Mouse (Mus musculus) ES-Bruce4 (cell line): ENCODE results near the gene D630045J12Rik. TPM values are rescaled to one million over a fixed set of nuclear protein-coding genes. Genes with fewer than 3 reads are reported as not detected.

ENCODE experiments used
- H3K27ac ChIP-seq: 2 replicates; pipeline ENCODE4 v1.5.1; 2012; ENCODE audit warnings: low read length, inconsistent platforms; ENCODE audit not compliant: insufficient read depth
- H3K27me3 ChIP-seq: 2 replicates; pipeline ENCODE4 v1.6.1; 2012; ENCODE audit warnings: mild to moderate bottlenecking, low read length, inconsistent platforms; ENCODE audit not compliant: control insufficient read depth, poor library complexity, insufficient read depth, severe bottlenecking
- H3K36me3 ChIP-seq: 2 replicates; pipeline ENCODE4 v1.6.1; 2012; ENCODE audit warnings: inconsistent platforms, mild to moderate bottlenecking, low read length, moderate library complexity; ENCODE audit not compliant: control insufficient read depth, poor library complexity, insufficient read depth, severe bottlenecking
- H3K4me1 ChIP-seq: one replicate; pipeline ENCODE4 v1.8.1; 2011; ENCODE audit warnings: low read length; ENCODE audit not compliant: control insufficient read depth, insufficient read depth
- H3K4me3 ChIP-seq: 2 replicates; pipeline ENCODE4 v1.5.1; 2011; ENCODE audit warnings: low read depth, mild to moderate bottlenecking, low read length
- H3K9ac ChIP-seq: 2 replicates; pipeline ENCODE4 v1.6.1; 2012; ENCODE audit warnings: low read depth, mild to moderate bottlenecking, inconsistent platforms; ENCODE audit not compliant: poor library complexity, severe bottlenecking
- H3K9me3 ChIP-seq: replicated peaks from 2 replicates; pipeline ENCODE4 v1.6.1; 2012; ENCODE audit warnings: mild to moderate bottlenecking, low read length, inconsistent platforms; ENCODE audit not compliant: control insufficient read depth, poor library complexity, insufficient read depth, severe bottlenecking
- CTCF ChIP-seq: IDR thresholded peaks from one replicate; pipeline ENCODE4 v1.8.1; 2011; ENCODE audit warnings: low read depth, low read length
- EP300 ChIP-seq: IDR thresholded peaks from 2 replicates; pipeline ENCODE4 v1.6.1; 2011; ENCODE audit warnings: low read depth, low read length; ENCODE audit not compliant: insufficient read depth
- POLR2A ChIP-seq: IDR thresholded peaks from one replicate; pipeline ENCODE4 v1.8.1; 2011; ENCODE audit warnings: low read length; ENCODE audit not compliant: insufficient read depth
- polyA plus RNA-seq: library from polyadenylated mRNA; stranded (reverse); fragments of >200 nt; gene quantifications from 2 replicates; pipeline ENCODE4 v1.2.4, GENCODE M21; 2011; ENCODE audit warnings: low read depth; ENCODE audit not compliant: missing spikeins, insufficient read depth, insufficient read length

The D630045J12Rik gene
- polyA plus RNA-seq, 1 experiment = 8.3 TPM

DNA sequence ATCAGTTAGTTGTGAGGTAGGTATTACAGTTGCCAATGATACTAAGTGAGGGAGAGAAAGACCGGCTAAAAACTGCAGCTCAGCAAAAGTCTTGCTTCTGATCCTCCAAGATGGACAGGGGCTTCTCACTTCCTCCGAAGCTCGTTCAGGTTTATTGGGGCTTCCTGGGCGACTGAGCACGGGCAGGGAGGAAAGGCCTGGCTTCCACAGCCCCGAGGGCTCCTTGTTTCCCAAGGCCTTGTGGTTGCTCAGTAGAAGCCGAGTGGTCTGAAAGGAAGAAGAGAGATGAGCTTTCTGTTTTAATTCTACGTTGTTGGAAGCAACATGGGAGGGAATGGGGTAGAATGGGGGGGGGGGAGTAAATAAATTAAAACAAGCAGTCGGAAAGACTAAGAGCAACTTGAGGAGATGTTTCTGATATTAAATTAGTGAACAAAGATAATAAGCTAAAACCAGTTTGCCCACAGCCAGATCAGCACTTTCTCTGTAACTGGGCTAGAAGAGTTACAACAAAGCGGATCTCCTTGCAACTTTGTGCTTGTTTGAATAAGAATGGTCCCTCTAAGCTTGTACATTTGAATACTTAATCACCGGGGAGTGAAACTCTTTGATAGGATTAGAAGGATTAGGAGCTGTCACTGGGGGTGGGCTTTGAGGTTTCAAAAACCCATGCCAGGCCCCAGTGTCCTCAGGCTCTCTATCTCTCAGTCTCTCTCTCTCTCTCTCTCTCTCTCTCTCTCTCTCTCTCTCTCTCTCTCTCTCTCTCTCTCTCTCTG is 39.2 kb upstream of the D630045J12Rik start:
- Histone ChIP-seq H3K4me1 (peaks cover 1% of the 10 kb centered on the region), H3K36me3 (peaks cover 7% of the 10 kb centered on the region; the same call in 1 of the 2 replicates), H3K4me3 (no peak overlapping the region), H3K9me3 (peaks cover 2% of the 10 kb centered on the region; the same call in 1 of the 2 replicates), H3K27me3 (0 out of 2 replicates have a peak, but pooled peaks cover 2% of the 10 kb centered on the region), H3K9ac (no peak overlapping the region), H3K27ac (no peak overlapping the region)
- TF ChIP-seq EP300 (no peak), CTCF (no peak), POLR2A (no peak)

DNA sequence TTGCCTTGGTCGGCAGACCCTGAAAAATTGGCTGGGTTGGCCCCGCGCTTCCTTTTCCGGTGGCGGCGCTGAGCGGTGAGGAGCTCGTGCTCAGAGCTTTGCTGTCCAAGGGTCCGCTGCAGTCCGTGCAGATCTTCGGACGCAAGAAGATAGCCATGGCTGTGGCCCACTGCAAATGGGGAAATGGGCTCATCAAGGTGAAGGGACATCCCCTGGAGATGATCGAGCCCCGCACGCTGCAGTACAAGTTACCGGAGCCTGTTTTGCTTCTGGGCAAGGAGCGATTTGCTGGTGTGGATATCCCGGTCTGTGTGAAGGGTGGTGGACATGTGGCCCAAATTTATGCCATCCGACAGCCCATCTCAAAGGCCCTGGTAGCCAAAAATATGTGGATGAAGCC is 30.6 kb upstream of the D630045J12Rik start:
- Histone ChIP-seq H3K4me3 (no peak overlapping the region), H3K9ac (no peak overlapping the region), H3K4me1 (no peaks in the 10 kb centered on the region), H3K27me3 (no peaks in the 10 kb centered on the region), H3K36me3 (no peaks in the 10 kb centered on the region), H3K9me3 (peaks cover 15% of the 10 kb centered on the region), H3K27ac (no peak overlapping the region)
- no peak for TF ChIP-seq EP300
- no peak for TF ChIP-seq CTCF

DNA sequence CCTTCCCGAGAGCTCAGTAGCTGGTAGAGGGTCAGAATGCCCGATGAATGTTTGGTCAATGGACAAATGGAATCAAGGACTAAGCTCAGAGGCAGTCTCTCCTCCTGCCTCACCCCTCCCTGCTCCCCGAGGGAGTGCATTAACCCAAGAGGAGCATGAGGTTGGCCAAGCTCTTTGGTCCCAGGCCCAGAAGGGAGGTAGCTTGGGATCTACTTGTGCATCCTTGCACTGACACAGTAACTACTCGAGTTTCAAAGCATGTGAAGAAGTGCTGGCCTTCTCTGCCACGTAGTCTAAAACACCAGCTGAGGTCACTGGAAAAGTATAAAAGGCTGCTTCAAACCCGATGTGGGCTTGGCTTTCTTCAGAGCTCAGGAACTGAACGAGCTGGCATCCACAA is 10.7 kb upstream of the D630045J12Rik start:
- no peaks in the 10 kb centered on the region for H3K36me3 ChIP-seq
- no peak for TF ChIP-seq POLR2A
- no peak for TF ChIP-seq EP300
- TF ChIP-seq CTCF = no peak
- no peak overlapping the region for H3K9ac ChIP-seq
- no peaks in the 10 kb centered on the region for H3K4me1 ChIP-seq
- no peaks in the 10 kb centered on the region for H3K9me3 ChIP-seq
- H3K4me3 ChIP-seq = no peak overlapping the region
- no peaks in the 10 kb centered on the region for H3K27me3 ChIP-seq
- H3K27ac ChIP-seq = no peak overlapping the region

DNA sequence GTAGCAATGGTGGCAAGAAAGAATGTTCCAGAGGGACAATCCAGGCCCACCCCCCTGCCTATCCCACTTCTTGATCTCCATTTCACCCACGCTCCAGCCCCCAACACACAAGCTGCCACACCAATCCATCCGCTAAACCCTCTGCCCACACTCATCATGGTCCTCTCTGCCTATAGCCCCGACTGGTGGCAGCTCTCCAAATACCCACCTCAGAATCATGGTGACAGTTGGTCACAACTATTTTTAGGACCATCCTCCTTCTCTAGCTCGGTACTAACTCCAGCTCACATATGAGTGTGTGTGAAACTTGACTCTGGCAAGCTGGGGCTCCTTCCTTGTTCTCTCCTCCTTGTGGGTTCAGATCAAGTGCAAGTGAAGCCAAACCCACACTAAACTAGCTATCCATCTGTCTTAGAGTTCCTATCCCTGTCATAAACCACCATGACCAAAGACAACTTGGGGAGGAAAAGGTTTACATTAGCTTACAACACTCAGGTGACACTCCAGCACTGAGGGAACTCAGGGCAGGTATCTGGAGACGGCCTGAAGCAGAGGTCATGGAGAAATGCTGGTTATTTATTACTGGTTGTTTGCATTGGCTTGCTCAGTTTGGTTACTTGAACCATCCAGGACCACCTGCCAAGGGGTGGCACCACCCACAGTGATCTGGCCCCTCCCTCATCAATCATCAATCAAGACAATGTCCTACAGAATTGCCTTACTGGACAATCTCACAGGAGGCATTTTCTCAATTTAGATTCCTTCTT is 9.8 kb upstream of the D630045J12Rik start:
- no peak for TF ChIP-seq POLR2A
- no peak for TF ChIP-seq CTCF
- TF ChIP-seq EP300 = no peak
- H3K36me3 ChIP-seq = no peaks in the 10 kb centered on the region

DNA sequence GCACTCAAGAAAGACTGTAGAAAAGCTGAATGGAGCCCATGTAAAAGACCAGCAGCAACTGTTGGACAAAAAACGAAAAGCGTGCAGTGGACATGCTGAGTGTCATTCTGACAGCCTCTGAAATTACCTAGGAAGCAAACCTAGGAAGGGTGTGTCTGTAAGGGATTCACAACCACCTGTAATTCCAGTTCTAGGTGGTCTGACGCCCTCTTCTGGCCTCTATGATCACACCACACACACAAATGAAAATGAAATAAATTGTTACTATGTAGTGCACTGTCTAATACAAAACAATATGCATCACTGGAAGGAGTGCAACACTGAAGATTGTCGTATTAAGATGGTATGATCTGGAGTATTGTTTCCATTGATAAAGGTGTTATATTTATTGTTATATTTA is 8.1 kb upstream of the D630045J12Rik start:
- no peak overlapping the region for H3K9ac ChIP-seq
- H3K4me1 ChIP-seq = no peaks in the 10 kb centered on the region
- no peak overlapping the region for H3K4me3 ChIP-seq
- no peaks in the 10 kb centered on the region; the same call in 1 of the 2 replicates for H3K27me3 ChIP-seq
- H3K9me3 ChIP-seq = no peaks in the 10 kb centered on the region
- TF ChIP-seq CTCF = no peak
- no peak for TF ChIP-seq EP300
- no peak for TF ChIP-seq POLR2A
- no peak overlapping the region for H3K27ac ChIP-seq
- H3K36me3 ChIP-seq = no peaks in the 10 kb centered on the region

More for the DNA sequence above, 9.8 kb upstream of the D630045J12Rik start:
- Histone ChIP-seq H3K4me3 (no peak overlapping the region), H3K27ac (no peak overlapping the region), H3K9me3 (no peaks in the 10 kb centered on the region), H3K4me1 (no peaks in the 10 kb centered on the region), H3K9ac (no peak overlapping the region), H3K27me3 (no peaks in the 10 kb centered on the region)

DNA sequence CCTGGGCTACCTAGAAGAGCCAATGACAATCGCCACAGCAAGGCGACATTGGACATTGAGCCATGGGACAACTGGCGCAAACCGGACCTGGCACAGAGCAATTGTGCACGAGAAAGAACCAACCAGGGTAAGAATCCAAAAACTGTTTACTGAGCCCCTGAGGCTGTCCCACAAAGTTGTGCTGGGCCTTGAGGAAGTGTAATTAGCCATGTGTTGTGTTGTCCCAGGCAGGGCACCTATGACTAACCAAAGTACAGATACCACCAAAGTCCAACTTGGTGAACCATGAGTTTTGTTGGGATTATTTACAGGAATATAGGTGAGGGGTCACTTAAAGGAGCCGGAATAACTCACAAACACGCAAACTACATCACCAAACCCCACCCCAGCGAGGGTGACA is 3.7 kb upstream of the D630045J12Rik start:
- H3K27me3 ChIP-seq = peaks cover 1% of the 10 kb centered on the region
- no peaks in the 10 kb centered on the region for H3K9me3 ChIP-seq
- H3K36me3 ChIP-seq = no peaks in the 10 kb centered on the region
- TF ChIP-seq EP300 = no peak
- no peak for TF ChIP-seq POLR2A
- no peak for TF ChIP-seq CTCF
- no peak overlapping the region for H3K9ac ChIP-seq
- no peak overlapping the region for H3K4me3 ChIP-seq
- no peak overlapping the region for H3K27ac ChIP-seq
- H3K4me1 ChIP-seq = no peaks in the 10 kb centered on the region
